Mouse (Mus musculus) thymus, adult 18-20 months (tissue): Measurements from ENCODE around the gene Hectd4.

Experiments
- DNase-seq, 2 experiments: peaks; one replicate each; pipeline ENCODE4 v3.0.0; 2022; ENCODE audit warnings: mixed read lengths in 2 of 2

The Hectd4 gene

GRCm38 (mm10) chr5:121238208-121238607, 18.2 kb downstream of the Hectd4 start:
- DNase-seq: no peak

- DNase-seq: no peak
Measured at GRCm38 (mm10) chr5:121239846-121240245, 19.8 kb downstream of the Hectd4 start.

GRCm38 (mm10) chr5:121241182-121241581, 21.2 kb downstream of the Hectd4 start:
- no peak for DNase-seq

GRCm38 (mm10) chr5:121242261-121242660, 22.2 kb downstream of the Hectd4 start:
- no peak for DNase-seq

- DNase-seq: no peak
Measured at GRCm38 (mm10) chr5:121242701-121243100, 22.7 kb downstream of the Hectd4 start.

GRCm38 (mm10) chr5:121243676-121244364, 23.8 kb downstream of the Hectd4 start:
- DNase-seq: no peak

- no peak for DNase-seq
Measured at GRCm38 (mm10) chr5:121244365-121244731, 24.3 kb downstream of the Hectd4 start.

GRCm38 (mm10) chr5:121245201-121245600, 25.2 kb downstream of the Hectd4 start:
- no peak for DNase-seq

GRCm38 (mm10) chr5:121248766-121249394, 28.9 kb downstream of the Hectd4 start:
- no peak for DNase-seq

GRCm38 (mm10) chr5:121249693-121250092, 29.7 kb downstream of the Hectd4 start:
- no peak for DNase-seq

- no peak for DNase-seq
Measured at GRCm38 (mm10) chr5:121251813-121252212, 31.8 kb downstream of the Hectd4 start.

- DNase-seq: no peak
Measured at GRCm38 (mm10) chr5:121253816-121254497, 33.9 kb downstream of the Hectd4 start.

GRCm38 (mm10) chr5:121254977-121255376, 35.0 kb downstream of the Hectd4 start:
- DNase-seq: no peak

- no peak for DNase-seq
Measured at GRCm38 (mm10) chr5:121261806-121262205, 41.8 kb downstream of the Hectd4 start.

GRCm38 (mm10) chr5:121262415-121262814, 42.4 kb downstream of the Hectd4 start:
- DNase-seq: no peak

GRCm38 (mm10) chr5:121264593-121264992, 44.6 kb downstream of the Hectd4 start:
- DNase-seq: no peak

GRCm38 (mm10) chr5:121266741-121267382, 46.8 kb downstream of the Hectd4 start:
- DNase-seq: peak in 1 of 2 experiments; percentile 12

GRCm38 (mm10) chr5:121271046-121271445, 51.0 kb downstream of the Hectd4 start:
- no peak for DNase-seq

GRCm38 (mm10) chr5:121276808-121277207, 56.8 kb downstream of the Hectd4 start:
- no peak for DNase-seq

- no peak for DNase-seq
Measured at GRCm38 (mm10) chr5:121280456-121280855, 60.4 kb downstream of the Hectd4 start.

- DNase-seq: no peak
Measured at GRCm38 (mm10) chr5:121283051-121283450, 63.0 kb downstream of the Hectd4 start.

- no peak for DNase-seq
Measured at GRCm38 (mm10) chr5:121284816-121285215, 64.8 kb downstream of the Hectd4 start.

- DNase-seq: no peak
Measured at GRCm38 (mm10) chr5:121287213-121287612, 67.2 kb downstream of the Hectd4 start.

- DNase-seq: no peak
Measured at GRCm38 (mm10) chr5:121290289-121290688, 70.3 kb downstream of the Hectd4 start.
